Mouse (Mus musculus) spleen, postnatal 36 days (tissue): ENCODE measurements at regions not wholly inside any gene's neighbourhood (a gene's known extent, or its start where the extent isn't known, plus 50 kb on each side); places are given as distances from the start of the nearest gene placed in this dataset.
"Not testable (repeated sequence)": the region's sequence is repeated elsewhere in the genome, so short reads cannot be mapped to it uniquely, and the experiment has no call there.

Source experiments
- DNase-seq, 2 experiments: peaks; one replicate each; pipeline ENCODE4 v3.0.0; 2022; ENCODE audit warnings: low spot score in 2 of 2, mixed read lengths in 1 of 2

- peak in 1 of 2 experiments; percentile 39 for DNase-seq
These were observed 262.8 kb downstream of the Diras2 start for GRCm38 (mm10) chr13:52268279-52268678.

GRCm38 (mm10) chr13:52273502-52274246 lies 257.4 kb downstream of the Diras2 start:
- no peak for DNase-seq

GRCm38 (mm10) chr13:52275196-52275595 lies 255.9 kb downstream of the Diras2 start:
- DNase-seq = no peak

- DNase-seq = peak; percentile 67 to 74
These were observed 255.4 kb downstream of the Diras2 start for GRCm38 (mm10) chr13:52275675-52276074.

- peak; percentile 27 to 36 for DNase-seq
These were observed 253.9 kb downstream of the Diras2 start for GRCm38 (mm10) chr13:52277195-52277594.

GRCm38 (mm10) chr13:52278831-52279230 lies 252.2 kb downstream of the Diras2 start:
- DNase-seq = no peak

- DNase-seq = peak; percentile 60 to 65
These were observed 251.7 kb downstream of the Diras2 start for GRCm38 (mm10) chr13:52279281-52279969.

- no peak for DNase-seq
These were observed 251.1 kb downstream of the Diras2 start for GRCm38 (mm10) chr13:52279970-52280348.

GRCm38 (mm10) chr13:52281271-52281670 lies 249.8 kb downstream of the Diras2 start:
- DNase-seq = peak in 1 of 2 experiments; percentile 26

GRCm38 (mm10) chr13:52282500-52282899 lies 248.6 kb downstream of the Diras2 start:
- no peak for DNase-seq

- peak; percentile 47 to 52 for DNase-seq
These were observed 247.6 kb downstream of the Diras2 start for GRCm38 (mm10) chr13:52283456-52283855.

- no peak for DNase-seq
These were observed 246.9 kb downstream of the Diras2 start for GRCm38 (mm10) chr13:52284026-52284801.

GRCm38 (mm10) chr13:52288400-52288799 lies 242.7 kb downstream of the Diras2 start:
- DNase-seq = no peak

GRCm38 (mm10) chr13:52295847-52296246 lies 235.2 kb downstream of the Diras2 start:
- DNase-seq = no peak

- DNase-seq = no peak
These were observed 234.4 kb downstream of the Diras2 start for GRCm38 (mm10) chr13:52296541-52297276.

GRCm38 (mm10) chr13:52297277-52297623 lies 233.8 kb downstream of the Diras2 start:
- DNase-seq = no peak

GRCm38 (mm10) chr13:52298362-52298761 lies 232.7 kb downstream of the Diras2 start:
- no peak for DNase-seq

- DNase-seq = not testable (repeated sequence)
These were observed 225.8 kb downstream of the Diras2 start for GRCm38 (mm10) chr13:52305328-52305727.

GRCm38 (mm10) chr13:52306783-52307440 lies 224.2 kb downstream of the Diras2 start:
- no peak for DNase-seq

GRCm38 (mm10) chr13:52310954-52311353 lies 220.1 kb downstream of the Diras2 start:
- DNase-seq = no peak

GRCm38 (mm10) chr13:52318276-52318675 lies 212.8 kb downstream of the Diras2 start:
- no peak for DNase-seq
